Mouse (Mus musculus) olfactory bulb, adult 2 months (tissue): ENCODE measurements around the gene Mcoln2.

Experiments
- CTCF ChIP-seq: fragments of 200-500 bp; IDR thresholded peaks from 2 replicates; pipeline ENCODE4 v1.5.1; 2012; ENCODE audit warnings: low read depth, mild to moderate bottlenecking, low read length, moderate library complexity; ENCODE audit not compliant: insufficient read depth
- POLR2A ChIP-seq: fragments of 200-500 bp; IDR thresholded peaks from 2 replicates; pipeline ENCODE4 v1.6.1; 2012; ENCODE audit warnings: mild to moderate bottlenecking, low read depth, low read length, moderate library complexity; ENCODE audit not compliant: insufficient read depth

- TF ChIP-seq CTCF (peak; percentile 37; the same call in 1 of the 2 replicates), POLR2A (no peak)
Measured at GRCm38 (mm10) chr3:146180986-146181385, 31.4 kb downstream of the Mcoln2 start.
